Mouse (Mus musculus): ENCODE results near the gene Ube4b.
A peak's percentile ranks its signal among the peaks of the same experiment; 100 is the strongest.

The Ube4b gene

GRCm38 (mm10) chr4:149305761-149306711 is 120.5 kb downstream of the Ube4b start:
- DNase-seq (ENCODE audit: low spot score): no peak

DNA sequence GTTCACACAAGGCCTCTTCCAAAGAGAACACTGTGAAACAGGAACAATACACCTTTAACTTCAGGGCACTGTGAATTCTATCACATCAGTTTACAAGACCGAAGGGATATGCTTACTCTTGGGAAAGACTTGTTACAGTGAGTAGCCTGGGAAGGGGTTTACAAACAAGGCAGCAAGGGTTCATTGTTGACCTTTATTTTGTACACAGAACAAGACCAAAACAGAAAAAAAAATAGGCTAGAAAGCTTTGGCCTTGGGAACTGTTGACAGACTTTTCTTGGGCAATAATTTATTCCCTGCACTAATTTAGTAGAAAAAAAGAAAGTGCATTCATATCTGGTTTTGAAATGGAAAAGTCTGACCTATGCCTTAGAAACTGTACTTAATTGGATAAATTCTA is 122.1 kb downstream of the Ube4b start:
- DNase-seq (ENCODE audit: low spot score): no peak

DNA sequence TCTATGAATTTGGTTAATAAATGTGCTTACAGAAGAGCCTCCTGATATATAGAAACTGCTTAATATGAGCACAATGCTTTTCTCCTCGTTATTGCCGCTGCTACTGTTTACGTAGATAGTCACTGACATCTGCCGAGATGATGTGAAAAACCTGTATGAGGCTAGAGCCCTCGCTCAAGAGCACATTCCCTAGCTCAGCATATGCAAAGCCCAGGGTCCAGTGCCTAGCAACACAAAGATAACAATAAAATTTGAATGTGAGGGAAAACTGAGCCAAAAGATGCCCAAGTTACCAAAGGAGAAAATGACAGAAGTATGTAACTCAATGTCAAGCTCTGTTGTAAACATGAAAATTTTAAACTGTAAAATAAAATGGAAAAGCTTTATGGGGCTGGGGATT is 123.0 kb downstream of the Ube4b start:
- DNase-seq (ENCODE audit: low spot score): no peak

GRCm38 (mm10) chr4:149302751-149303150 is 123.8 kb downstream of the Ube4b start:
- no peak for DNase-seq (ENCODE audit: low spot score)

GRCm38 (mm10) chr4:149302136-149302535 is 124.4 kb downstream of the Ube4b start:
- no peak for DNase-seq (ENCODE audit: low spot score)

DNA sequence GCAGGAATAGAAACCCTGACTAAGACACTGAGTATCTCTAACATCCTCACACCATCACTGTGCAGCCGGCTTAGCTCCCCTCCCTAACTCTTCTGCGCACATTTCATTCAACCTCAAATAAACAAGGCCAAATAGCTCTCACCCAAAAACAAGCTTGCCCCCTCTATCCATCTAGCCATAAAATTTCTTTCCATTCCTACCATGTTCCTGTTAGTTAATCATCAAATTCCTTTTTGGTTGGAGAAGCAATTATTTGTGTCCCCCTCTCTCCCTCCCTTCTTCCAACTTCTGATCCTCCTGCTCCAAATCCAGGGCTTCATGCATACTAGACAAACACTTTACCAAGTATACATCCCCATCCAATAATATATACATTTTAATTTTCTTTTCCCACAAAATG is 130.0 kb downstream of the Ube4b start:
- DNase-seq (ENCODE audit: low spot score): no peak

- DNase-seq (ENCODE audit: low spot score): no peak
Measured at GRCm38 (mm10) chr4:149292984-149293383, 133.6 kb downstream of the Ube4b start.

- no peak for DNase-seq (ENCODE audit: low spot score)
Measured at GRCm38 (mm10) chr4:149291061-149291460, 135.5 kb downstream of the Ube4b start.

DNA sequence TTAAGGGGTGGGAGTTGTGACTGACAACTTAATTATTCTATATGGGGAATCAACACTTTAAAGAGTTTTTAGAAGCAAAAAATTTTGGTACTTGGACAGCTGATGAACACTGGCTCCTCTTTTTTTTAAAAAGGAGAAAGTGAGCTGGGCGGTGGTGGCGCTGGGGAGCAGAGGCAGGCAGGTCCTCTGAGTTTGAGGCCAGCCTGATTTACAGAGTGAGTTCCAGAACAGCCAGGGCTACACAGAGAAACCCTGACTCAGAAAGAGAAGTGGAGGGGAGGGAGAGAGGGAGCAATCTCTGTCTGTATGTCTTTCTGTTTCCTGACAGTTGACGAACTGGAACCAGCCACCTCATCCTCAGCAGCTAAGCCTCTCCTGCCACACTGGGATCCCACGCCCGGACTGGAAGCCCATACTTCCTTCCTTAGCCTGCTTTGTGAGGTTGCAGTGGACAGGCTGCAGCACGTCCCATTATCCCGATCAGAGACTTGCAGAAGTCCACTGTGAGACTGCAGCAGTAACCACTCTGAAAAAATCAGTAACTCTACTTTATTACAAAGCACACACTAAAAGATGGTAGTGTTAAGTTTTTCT is 136.3 kb downstream of the Ube4b start:
- DNase-seq (ENCODE audit: low spot score): no peak

- DNase-seq (ENCODE audit: low spot score): no peak
Measured at GRCm38 (mm10) chr4:149286287-149287137, 140.0 kb downstream of the Ube4b start.

DNA sequence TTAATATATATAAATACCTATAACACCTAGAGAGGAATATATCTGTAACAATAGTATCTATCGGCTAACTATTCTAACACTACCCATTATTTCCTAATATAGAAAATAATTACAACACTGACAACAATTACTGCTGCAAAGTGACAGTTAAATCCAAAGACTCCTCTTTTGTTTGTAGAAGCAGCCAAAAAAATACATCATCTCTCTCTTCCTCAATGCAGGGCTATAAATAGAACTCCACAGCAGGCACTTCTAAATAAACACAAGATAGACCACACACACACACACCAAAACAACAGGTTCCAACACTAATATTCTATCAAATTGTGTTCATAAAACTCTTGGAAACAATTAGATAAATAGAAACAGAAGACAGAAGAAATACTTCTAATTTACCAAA is 140.9 kb downstream of the Ube4b start:
- no peak for DNase-seq (ENCODE audit: low spot score)

GRCm38 (mm10) chr4:149283018-149283417 is 143.5 kb downstream of the Ube4b start:
- no peak for DNase-seq (ENCODE audit: low spot score)

DNA sequence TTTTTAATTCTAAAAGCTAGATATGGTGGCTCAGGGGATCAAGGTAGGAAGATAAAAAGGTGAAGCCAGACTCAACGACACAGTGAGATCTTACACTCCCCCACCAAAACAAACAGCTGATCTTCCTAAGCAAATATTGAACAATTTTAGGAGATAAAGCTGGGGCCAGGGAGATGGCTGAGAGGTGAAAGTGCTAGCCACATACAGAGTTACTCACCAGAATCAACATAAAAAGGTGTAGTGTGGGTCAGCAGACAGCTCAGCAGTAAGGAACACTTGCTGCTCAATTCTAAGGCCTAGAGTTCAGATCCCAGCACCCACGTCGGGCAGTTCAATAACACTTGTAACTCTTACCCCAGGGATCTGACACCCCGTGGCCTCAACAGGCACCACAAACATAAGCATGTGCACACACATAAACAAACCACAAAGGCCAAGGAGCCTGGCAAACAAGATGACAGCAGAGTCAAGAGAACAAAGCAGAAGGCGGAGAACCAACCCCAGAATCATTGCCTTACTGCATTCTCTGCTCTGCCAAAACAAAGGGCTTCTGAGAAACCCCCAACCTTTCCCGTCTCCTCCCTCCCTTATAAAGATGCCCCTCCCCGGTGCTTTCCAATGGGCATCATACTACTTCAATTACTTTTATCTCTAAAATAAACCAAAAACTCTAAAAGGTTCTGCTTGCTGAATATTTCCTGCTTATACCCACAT is 144.4 kb downstream of the Ube4b start:
- peak; percentile 20 for DNase-seq (ENCODE audit: low spot score)

All from yolk sac, embryonic 10.5 days (tissue).